Mouse (Mus musculus) midbrain, embryonic 14.5 days (tissue): Measurements from ENCODE around the gene Cdh10. TPM values are rescaled to one million over a fixed set of nuclear protein-coding genes. Genes with fewer than 3 reads are reported as not detected.

Source experiments
- ATAC-seq: fragments of 200-750 bp; cut with Nextera tagmentation; 2 replicates; pipeline ENCODE4 v1.8.0; 2017; ENCODE audit warnings: moderate number of reproducible peaks, moderate library complexity; ENCODE audit not compliant: low FRiP score, low TSS enrichment
- DNase-seq: peaks from one replicate; pipeline ENCODE4 v3.0.0-alpha.2; 2015
- H3K27ac ChIP-seq: fragments of 300-500 bp; sonication (generic); replicated peaks from 2 replicates; pipeline ENCODE4 v1.5.1; 2014; ENCODE audit warnings: mild to moderate bottlenecking, low read depth, low read length, moderate library complexity
- H3K27me3 ChIP-seq: fragments of 300-500 bp; sonication (generic); 2 replicates; pipeline ENCODE4 v1.6.1; 2014; ENCODE audit warnings: low read length, control low read depth, mixed read lengths; ENCODE audit not compliant: control insufficient read depth, insufficient read depth
- H3K36me3 ChIP-seq: fragments of 300-500 bp; sonication (generic); 2 replicates; pipeline ENCODE4 v1.6.1; 2014; ENCODE audit warnings: low read length, control low read depth; ENCODE audit not compliant: control insufficient read depth, insufficient read depth
- H3K4me1 ChIP-seq: fragments of 300-500 bp; sonication (generic); 2 replicates; pipeline ENCODE4 v1.6.1; 2014; ENCODE audit warnings: mild to moderate bottlenecking, antibody characterized with exemption, low read length, control low read depth; ENCODE audit not compliant: control insufficient read depth, insufficient read depth
- H3K4me2 ChIP-seq: fragments of 300-500 bp; sonication (generic); 2 replicates; pipeline ENCODE4 v1.6.1; 2014; ENCODE audit warnings: mild to moderate bottlenecking, low read length, moderate library complexity
- H3K4me3 ChIP-seq: fragments of 300-500 bp; sonication (generic); replicated peaks from 2 replicates; pipeline ENCODE4 v1.5.1; 2014; ENCODE audit warnings: low read depth, low read length
- H3K9ac ChIP-seq: fragments of 300-500 bp; sonication (generic); replicated peaks from 2 replicates; pipeline ENCODE4 v1.6.1; 2014; ENCODE audit warnings: mild to moderate bottlenecking, low read length, moderate library complexity
- H3K9me3 ChIP-seq: fragments of 300-500 bp; sonication (generic); 2 replicates; pipeline ENCODE4 v1.6.1; 2016; ENCODE audit warnings: low read length, control low read depth, mixed read lengths; ENCODE audit not compliant: control insufficient read depth
- WGBS: fragments of 180-500 bp; shearing (Covaris S2); extraction: QIAGEN DNeasy Blood & Tissue Kit; methylation state at CpG from one replicate; pipeline ENCODE4 v1.1.7; 2014; 5-methylcytosine and 5-hydroxymethylcytosine counted together
- polyA plus RNA-seq: library from polyadenylated mRNA; unstranded; fragments of >200 nt; fragmentation: Nextera tagmentation; extraction: Ambion mirVana; gene quantifications from 2 replicates; pipeline ENCODE4 v1.2.1, GENCODE M21; 2014

Gene Cdh10
- polyA plus RNA-seq, 1 experiment from 2014 or later: 25.0 TPM

GRCm38 (mm10) chr15:18904131-18904530 is 85.4 kb downstream of the Cdh10 start:
- WGBS: 84% methylated on average over 2 of the region's 2 CpGs
- Histone ChIP-seq H3K27me3 (no peaks in the 10 kb centered on the region), H3K27ac (no peak overlapping the region), H3K4me3 (no peak overlapping the region), H3K4me2 (no peak overlapping the region), H3K9ac (no peak overlapping the region), H3K9me3 (no peaks in the 10 kb centered on the region), H3K36me3 (no peaks in the 10 kb centered on the region), H3K4me1 (no peaks in the 10 kb centered on the region)
- DNase-seq: no peak
- ATAC-seq: no peak

- ATAC-seq (no peak), DNase-seq (no peak)
- 92% methylated on average over 4 of the region's 4 CpGs for WGBS
- H3K4me3 ChIP-seq: no peak overlapping the region
- H3K9ac ChIP-seq: no peak overlapping the region
- no peaks in the 10 kb centered on the region for H3K27me3 ChIP-seq
- no peak overlapping the region for H3K27ac ChIP-seq
- no peak overlapping the region for H3K4me2 ChIP-seq
- H3K9me3 ChIP-seq: no peaks in the 10 kb centered on the region
- no peaks in the 10 kb centered on the region for H3K4me1 ChIP-seq
- no peaks in the 10 kb centered on the region for H3K36me3 ChIP-seq
These were observed 91.9 kb downstream of the Cdh10 start for GRCm38 (mm10) chr15:18910612-18911011.

GRCm38 (mm10) chr15:18925392-18926117 is 106.8 kb downstream of the Cdh10 start:
- DNase-seq (no peak), ATAC-seq (no peak)
- Histone ChIP-seq H3K27me3 (no peaks in the 10 kb centered on the region), H3K36me3 (no peaks in the 10 kb centered on the region), H3K9ac (no peak overlapping the region), H3K4me2 (no peak overlapping the region), H3K4me3 (no peak overlapping the region), H3K9me3 (no peaks in the 10 kb centered on the region), H3K4me1 (no peaks in the 10 kb centered on the region), H3K27ac (no peak overlapping the region)
- WGBS: 88% methylated on average over 1 of the region's 1 CpGs

GRCm38 (mm10) chr15:18926964-18927363 is 108.2 kb downstream of the Cdh10 start:
- Histone ChIP-seq H3K9me3 (no peaks in the 10 kb centered on the region), H3K4me2 (no peak overlapping the region)

GRCm38 (mm10) chr15:18952266-18952665 is 133.5 kb downstream of the Cdh10 start:
- 82% methylated on average over 3 of the region's 3 CpGs for WGBS

More at GRCm38 (mm10) chr15:18926964-18927363, 108.2 kb downstream of the Cdh10 start:
- DNase-seq (no peak), ATAC-seq (no peak)
- WGBS: 89% methylated on average over 2 of the region's 2 CpGs
- Histone ChIP-seq H3K27me3 (no peaks in the 10 kb centered on the region), H3K27ac (no peak overlapping the region), H3K4me1 (no peaks in the 10 kb centered on the region), H3K9ac (no peak overlapping the region), H3K4me3 (no peak overlapping the region), H3K36me3 (no peaks in the 10 kb centered on the region)

GRCm38 (mm10) chr15:18975041-18975440 is 156.3 kb downstream of the Cdh10 start:
- H3K4me3 ChIP-seq: no peak overlapping the region
- H3K4me1 ChIP-seq: no peaks in the 10 kb centered on the region
- ATAC-seq (no peak), DNase-seq (peak; percentile 22)
- no peak overlapping the region for H3K27ac ChIP-seq
- no peak overlapping the region for H3K9ac ChIP-seq
- no peaks in the 10 kb centered on the region for H3K9me3 ChIP-seq
- WGBS: 64% methylated on average over 5 of the region's 5 CpGs
- no peaks in the 10 kb centered on the region for H3K36me3 ChIP-seq
- H3K27me3 ChIP-seq: no peaks in the 10 kb centered on the region
- H3K4me2 ChIP-seq: no peak overlapping the region

More at GRCm38 (mm10) chr15:18952266-18952665, 133.5 kb downstream of the Cdh10 start:
- Histone ChIP-seq H3K4me3 (no peak overlapping the region), H3K27ac (no peak overlapping the region), H3K4me2 (no peak overlapping the region), H3K36me3 (no peaks in the 10 kb centered on the region), H3K4me1 (no peaks in the 10 kb centered on the region), H3K27me3 (no peaks in the 10 kb centered on the region), H3K9me3 (no peaks in the 10 kb centered on the region), H3K9ac (no peak overlapping the region)
- DNase-seq (no peak), ATAC-seq (no peak)

- Histone ChIP-seq H3K4me3 (no peak overlapping the region), H3K4me1 (no peaks in the 10 kb centered on the region), H3K36me3 (no peaks in the 10 kb centered on the region), H3K4me2 (no peak overlapping the region), H3K27me3 (no peaks in the 10 kb centered on the region), H3K9ac (no peak overlapping the region), H3K9me3 (no peaks in the 10 kb centered on the region), H3K27ac (no peak overlapping the region)
- ATAC-seq: peak; percentile 34; the same call in 1 of the 2 replicates
- DNase-seq: no peak
- 91% methylated on average over 3 of the region's 3 CpGs for WGBS
These were observed 166.1 kb downstream of the Cdh10 start for GRCm38 (mm10) chr15:18984891-18985290.

- no peak for ATAC-seq
- H3K9ac ChIP-seq: no peak overlapping the region
- WGBS: 69% methylated on average over 1 of the region's 1 CpGs
These were observed 168.9 kb downstream of the Cdh10 start for GRCm38 (mm10) chr15:18987671-18988070.

GRCm38 (mm10) chr15:18993512-18993911 is 174.8 kb downstream of the Cdh10 start:
- Histone ChIP-seq H3K9me3 (no peaks in the 10 kb centered on the region), H3K9ac (no peak overlapping the region), H3K4me3 (no peak overlapping the region), H3K4me2 (no peak overlapping the region), H3K27ac (no peak overlapping the region), H3K36me3 (no peaks in the 10 kb centered on the region), H3K4me1 (no peaks in the 10 kb centered on the region), H3K27me3 (no peaks in the 10 kb centered on the region)
- ATAC-seq: no peak
- no peak for DNase-seq

More at GRCm38 (mm10) chr15:18987671-18988070, 168.9 kb downstream of the Cdh10 start:
- Histone ChIP-seq H3K4me1 (no peaks in the 10 kb centered on the region), H3K4me2 (no peak overlapping the region), H3K36me3 (no peaks in the 10 kb centered on the region), H3K27me3 (no peaks in the 10 kb centered on the region), H3K27ac (no peak overlapping the region), H3K9me3 (no peaks in the 10 kb centered on the region), H3K4me3 (no peak overlapping the region)
- no peak for DNase-seq
